Mouse (Mus musculus): ENCODE results near the gene Ipo11. TPM values are rescaled to one million over a fixed set of nuclear protein-coding genes. Genes with fewer than 3 reads are reported as not detected.

Gene Ipo11
- total and polyA plus RNA-seq, 2 experiments, result 8.8 to 20.3 TPM

- Histone ChIP-seq H3K27me3 (ENCODE audit: control insufficient read depth, insufficient read depth, low read length) (no peaks in the 10 kb centered on the region), H3K36me3 (ENCODE audit: control insufficient read depth, insufficient read depth, low read length) (peaks cover 7% of the 10 kb centered on the region; the same call in 1 of the 2 replicates), H3K4me1 (ENCODE audit: control insufficient read depth, insufficient read depth, low read length) (no peaks in the 10 kb centered on the region), H3K9ac (ENCODE audit: low read depth, low read length) (no peak overlapping the region), H3K79me2 (ENCODE audit: control insufficient read depth, insufficient read depth, low read length) (no peaks in the 10 kb centered on the region), H3K4me3 (ENCODE audit: insufficient read depth, low read depth, low read length) (no peak overlapping the region), H3K27ac (replicated peaks; ENCODE audit: insufficient read depth, low read depth, low read length) (no peak overlapping the region)
- no peak for TF ChIP-seq CTCF (IDR thresholded peaks at IDR 0.05; ENCODE audit: low read depth, low read length)
- no peak for TF ChIP-seq POLR2A (IDR thresholded peaks at IDR 0.05; ENCODE audit: extremely low read depth, insufficient read depth, low read length)
- no peak for DNase-seq (ENCODE audit: extremely low read depth, low read depth, low spot score)
- 94% methylated on average over 3 of the region's 3 CpGs for WGBS
Measured at GRCm38 (mm10) chr13:106838778-106839177, 98.0 kb downstream of the Ipo11 start.

DNA sequence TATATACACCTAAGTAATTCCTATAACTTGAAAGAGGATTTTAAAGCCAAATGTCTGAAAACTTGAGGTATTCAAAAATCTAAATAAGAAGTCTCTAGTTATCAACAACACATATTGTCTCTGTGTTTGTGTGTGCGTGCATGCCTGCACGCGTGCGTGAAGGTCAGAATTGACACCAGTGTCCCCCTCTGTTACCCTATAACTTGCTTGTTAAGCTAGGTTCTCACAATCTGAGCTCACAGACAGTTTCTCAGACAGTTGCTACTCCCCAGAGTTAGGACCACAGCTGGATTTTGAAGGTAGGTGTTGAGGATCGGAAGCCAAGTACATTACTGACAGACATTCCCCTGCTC is 100.3 kb downstream of the Ipo11 start:
- Histone ChIP-seq H3K4me1 (ENCODE audit: control insufficient read depth, insufficient read depth, low read length) (no peaks in the 10 kb centered on the region), H3K79me2 (ENCODE audit: control insufficient read depth, insufficient read depth, low read length) (no peaks in the 10 kb centered on the region), H3K27me3 (ENCODE audit: control insufficient read depth, insufficient read depth, low read length) (no peaks in the 10 kb centered on the region), H3K27ac (replicated peaks; ENCODE audit: insufficient read depth, low read depth, low read length) (peak overlapping the region; percentile 46; the same call in 1 of the 2 replicates), H3K4me3 (ENCODE audit: insufficient read depth, low read depth, low read length) (no peak overlapping the region), H3K36me3 (ENCODE audit: control insufficient read depth, insufficient read depth, low read length) (peaks cover 3% of the 10 kb centered on the region; the same call in 1 of the 2 replicates), H3K9ac (ENCODE audit: low read depth, low read length) (no peak overlapping the region; the same call in 1 of the 2 replicates)
- 80% methylated on average over 5 of the region's 5 CpGs for WGBS
- no peak for TF ChIP-seq CTCF (IDR thresholded peaks at IDR 0.05; ENCODE audit: low read depth, low read length)
- no peak for TF ChIP-seq POLR2A (IDR thresholded peaks at IDR 0.05; ENCODE audit: extremely low read depth, insufficient read depth, low read length)
- no peak for DNase-seq (ENCODE audit: extremely low read depth, low read depth, low spot score)

GRCm38 (mm10) chr13:106835844-106836526 is 100.8 kb downstream of the Ipo11 start:
- no peaks in the 10 kb centered on the region for H3K4me1 ChIP-seq (ENCODE audit: control insufficient read depth, insufficient read depth, low read length)
- H3K27me3 ChIP-seq (ENCODE audit: control insufficient read depth, insufficient read depth, low read length), result no peaks in the 10 kb centered on the region
- no peaks in the 10 kb centered on the region for H3K79me2 ChIP-seq (ENCODE audit: control insufficient read depth, insufficient read depth, low read length)
- peaks cover 2% of the 10 kb centered on the region; the same call in 1 of the 2 replicates for H3K36me3 ChIP-seq (ENCODE audit: control insufficient read depth, insufficient read depth, low read length)
- TF ChIP-seq POLR2A (IDR thresholded peaks at IDR 0.05; ENCODE audit: extremely low read depth, insufficient read depth, low read length), result no peak
- no peak for TF ChIP-seq CTCF (IDR thresholded peaks at IDR 0.05; ENCODE audit: low read depth, low read length)
- H3K4me3 ChIP-seq (ENCODE audit: insufficient read depth, low read depth, low read length), result no peak overlapping the region; the same call in 1 of the 2 replicates
- H3K9ac ChIP-seq (ENCODE audit: low read depth, low read length), result no peak overlapping the region
- peak; percentile 39 for DNase-seq (ENCODE audit: extremely low read depth, low read depth, low spot score)
- 69% methylated on average over 15 of the region's 15 CpGs for WGBS
- H3K27ac ChIP-seq (replicated peaks; ENCODE audit: insufficient read depth, low read depth, low read length), result no peak overlapping the region

- DNase-seq (ENCODE audit: extremely low read depth, low read depth, low spot score), result no peak
- no peaks in the 10 kb centered on the region for H3K4me1 ChIP-seq (ENCODE audit: control insufficient read depth, insufficient read depth, low read length)
- no peak overlapping the region for H3K4me3 ChIP-seq (ENCODE audit: insufficient read depth, low read depth, low read length)
- TF ChIP-seq POLR2A (IDR thresholded peaks at IDR 0.05; ENCODE audit: extremely low read depth, insufficient read depth, low read length) (no peak), CTCF (IDR thresholded peaks at IDR 0.05; ENCODE audit: low read depth, low read length) (no peak)
- H3K36me3 ChIP-seq (ENCODE audit: control insufficient read depth, insufficient read depth, low read length), result peaks cover 4% of the 10 kb centered on the region; the same call in 1 of the 2 replicates
- no peak overlapping the region for H3K9ac ChIP-seq (ENCODE audit: low read depth, low read length)
- no peaks in the 10 kb centered on the region for H3K79me2 ChIP-seq (ENCODE audit: control insufficient read depth, insufficient read depth, low read length)
- no peak overlapping the region for H3K27ac ChIP-seq (replicated peaks; ENCODE audit: insufficient read depth, low read depth, low read length)
- no peaks in the 10 kb centered on the region for H3K27me3 ChIP-seq (ENCODE audit: control insufficient read depth, insufficient read depth, low read length)
- WGBS, result 41% methylated on average over 6 of the region's 6 CpGs
Measured at GRCm38 (mm10) chr13:106830029-106830428, 106.7 kb downstream of the Ipo11 start.

- no peaks in the 10 kb centered on the region for H3K27me3 ChIP-seq (ENCODE audit: control insufficient read depth, insufficient read depth, low read length)
- H3K4me1 ChIP-seq (ENCODE audit: control insufficient read depth, insufficient read depth, low read length), result no peaks in the 10 kb centered on the region
- no peak overlapping the region for H3K9ac ChIP-seq (ENCODE audit: low read depth, low read length)
- no peaks in the 10 kb centered on the region for H3K79me2 ChIP-seq (ENCODE audit: control insufficient read depth, insufficient read depth, low read length)
- no peak for DNase-seq (ENCODE audit: extremely low read depth, low read depth, low spot score)
- H3K4me3 ChIP-seq (ENCODE audit: insufficient read depth, low read depth, low read length), result no peak overlapping the region
- H3K36me3 ChIP-seq (ENCODE audit: control insufficient read depth, insufficient read depth, low read length), result peaks cover 4% of the 10 kb centered on the region; the same call in 1 of the 2 replicates
- H3K27ac ChIP-seq (replicated peaks; ENCODE audit: insufficient read depth, low read depth, low read length), result no peak overlapping the region
- WGBS, result 75% methylated on average over 12 of the region's 12 CpGs
- no peak for TF ChIP-seq CTCF (IDR thresholded peaks at IDR 0.05; ENCODE audit: low read depth, low read length)
- no peak for TF ChIP-seq POLR2A (IDR thresholded peaks at IDR 0.05; ENCODE audit: extremely low read depth, insufficient read depth, low read length)
Measured at GRCm38 (mm10) chr13:106829327-106829997, 107.3 kb downstream of the Ipo11 start.
